Mouse (Mus musculus): Measurements from ENCODE around the gene Gm973.

The Gm973 gene

DNA sequence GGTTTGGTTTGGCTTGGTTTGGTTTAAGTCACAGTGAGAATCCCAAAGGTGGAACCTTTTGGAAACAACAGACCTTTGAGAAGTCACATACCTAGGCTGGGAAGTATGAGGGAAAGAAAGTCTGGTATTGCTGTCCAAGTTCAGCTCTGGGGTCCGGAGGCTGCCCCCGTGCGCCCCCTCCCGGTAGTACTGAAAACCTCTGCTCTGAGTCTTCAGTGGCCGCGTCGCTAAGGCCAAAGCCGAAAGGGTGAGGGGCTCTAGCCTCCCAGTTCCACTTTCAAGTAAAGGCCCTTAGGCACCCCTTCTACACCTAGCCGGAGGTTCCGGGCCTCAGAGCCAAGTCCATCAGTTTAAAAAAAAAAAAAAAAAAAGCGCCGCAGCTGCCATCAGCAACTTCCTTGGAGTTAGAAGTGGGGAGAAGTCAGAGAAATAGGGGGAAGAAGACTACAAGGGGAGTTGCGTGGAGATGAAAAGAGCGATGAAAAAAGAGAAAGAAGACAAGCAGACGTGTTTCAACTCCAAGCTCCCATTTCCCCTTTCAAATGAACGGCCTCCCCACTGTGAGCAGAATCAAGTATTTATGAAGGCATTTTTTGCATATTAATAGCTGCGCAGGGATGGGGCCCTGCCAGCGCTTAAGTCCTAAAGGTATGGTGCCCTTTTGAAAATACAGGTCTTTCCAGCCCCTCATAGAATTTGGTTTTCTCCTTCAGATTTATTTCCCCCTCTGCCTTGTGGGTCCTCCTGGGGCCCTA lies 68.8 kb downstream of the Gm973 start:
- peak; percentile 44 to 58 for DNase-seq (ENCODE audit: low spot score in 2 of 2)

DNA sequence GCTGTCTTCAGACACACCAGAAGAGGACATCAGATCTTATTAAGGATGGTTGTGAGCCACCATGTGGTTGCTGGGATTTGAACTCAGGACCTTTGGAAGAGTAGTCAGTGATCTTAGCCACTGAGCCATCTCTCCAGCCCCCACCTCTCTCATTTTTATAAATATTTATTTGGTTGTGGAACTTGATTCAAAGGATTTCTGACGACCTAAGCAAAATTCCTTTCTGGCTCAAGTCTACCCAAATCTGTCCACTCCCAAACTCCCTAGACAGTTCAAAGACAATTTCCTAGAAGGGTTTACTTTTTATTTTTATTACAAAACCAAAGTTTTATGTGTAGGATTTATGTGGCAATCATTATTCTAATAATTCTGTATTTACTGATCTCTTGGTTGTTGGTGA lies 73.2 kb downstream of the Gm973 start:
- DNase-seq (ENCODE audit: low spot score in 2 of 2) = no peak

- peak in 1 of 2 experiments; percentile 13 for DNase-seq (ENCODE audit: low spot score in 2 of 2)
Measured at GRCm38 (mm10) chr1:59592359-59592758, 76.3 kb downstream of the Gm973 start.

- DNase-seq (ENCODE audit: low spot score in 2 of 2) = no peak
Measured at GRCm38 (mm10) chr1:59592876-59593275, 76.8 kb downstream of the Gm973 start.

DNA sequence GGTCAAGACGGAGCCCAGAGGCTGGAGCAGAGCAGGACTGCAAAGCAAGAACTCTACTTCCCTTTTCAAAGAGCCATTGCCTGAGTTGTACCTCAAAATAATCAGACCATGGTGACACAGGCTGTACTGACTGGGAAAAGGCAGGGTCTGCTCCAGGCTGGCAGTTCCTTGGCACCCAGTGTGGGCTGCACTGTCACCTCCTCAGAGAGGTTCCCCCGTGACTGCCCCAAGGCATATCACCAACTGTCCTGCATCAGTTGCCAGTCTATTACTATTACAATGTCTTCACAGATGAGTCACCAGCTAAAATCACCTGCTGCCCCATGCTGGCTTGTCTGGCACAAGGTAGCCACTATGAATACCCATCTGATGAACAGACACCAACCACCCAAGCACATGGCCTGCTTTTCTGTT lies 77.6 kb downstream of the Gm973 start:
- DNase-seq (ENCODE audit: low spot score in 2 of 2) = no peak

- DNase-seq (ENCODE audit: low spot score in 2 of 2) = no peak
Measured at GRCm38 (mm10) chr1:59594586-59595266, 78.7 kb downstream of the Gm973 start.

GRCm38 (mm10) chr1:59595609-59596008 lies 79.5 kb downstream of the Gm973 start:
- DNase-seq (ENCODE audit: low spot score in 2 of 2) = no peak

- DNase-seq (ENCODE audit: low spot score in 2 of 2) = no peak
Measured at GRCm38 (mm10) chr1:59602531-59603416, 86.7 kb downstream of the Gm973 start.

DNA sequence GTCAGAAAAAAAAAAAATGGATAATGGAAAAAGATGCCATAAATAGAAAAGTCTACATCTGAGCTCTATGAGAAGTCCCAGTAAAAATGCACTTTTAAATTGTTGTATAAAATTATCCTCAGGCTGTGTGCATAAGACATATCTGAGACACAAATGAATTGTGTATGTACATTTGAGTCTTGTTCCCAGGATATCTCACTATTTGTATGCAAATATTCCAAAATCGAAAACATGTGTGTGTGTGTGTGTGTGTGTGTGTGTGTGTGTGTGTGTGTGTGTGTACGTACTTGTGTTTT lies 87.3 kb downstream of the Gm973 start:
- DNase-seq (ENCODE audit: low spot score in 2 of 2) = no peak

DNA sequence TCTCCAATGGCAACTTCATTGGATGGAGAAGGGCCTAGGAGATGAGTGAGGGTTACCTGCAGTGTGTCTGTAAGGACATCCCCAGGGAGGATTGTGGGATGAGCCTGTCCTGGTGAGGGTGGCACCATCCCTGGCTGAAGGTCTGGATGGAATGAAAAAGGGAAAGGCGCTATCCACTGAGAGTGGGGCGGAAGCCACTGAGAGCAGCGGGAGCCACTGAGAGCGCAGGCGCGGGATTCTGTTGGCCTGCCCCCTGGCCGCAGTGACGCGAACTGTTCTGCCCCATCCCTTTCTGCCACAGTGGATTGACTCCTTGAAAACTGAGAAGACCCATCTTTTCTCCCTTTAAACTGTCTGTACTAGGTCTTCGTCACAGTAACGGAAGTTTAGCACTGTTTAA lies 87.8 kb downstream of the Gm973 start:
- DNase-seq (ENCODE audit: low spot score in 2 of 2) = no peak

GRCm38 (mm10) chr1:59606479-59606878 lies 90.4 kb downstream of the Gm973 start:
- DNase-seq (ENCODE audit: low spot score in 2 of 2) = no peak

GRCm38 (mm10) chr1:59607071-59607470 lies 91.0 kb downstream of the Gm973 start:
- DNase-seq (ENCODE audit: low spot score in 2 of 2) = no peak

DNA sequence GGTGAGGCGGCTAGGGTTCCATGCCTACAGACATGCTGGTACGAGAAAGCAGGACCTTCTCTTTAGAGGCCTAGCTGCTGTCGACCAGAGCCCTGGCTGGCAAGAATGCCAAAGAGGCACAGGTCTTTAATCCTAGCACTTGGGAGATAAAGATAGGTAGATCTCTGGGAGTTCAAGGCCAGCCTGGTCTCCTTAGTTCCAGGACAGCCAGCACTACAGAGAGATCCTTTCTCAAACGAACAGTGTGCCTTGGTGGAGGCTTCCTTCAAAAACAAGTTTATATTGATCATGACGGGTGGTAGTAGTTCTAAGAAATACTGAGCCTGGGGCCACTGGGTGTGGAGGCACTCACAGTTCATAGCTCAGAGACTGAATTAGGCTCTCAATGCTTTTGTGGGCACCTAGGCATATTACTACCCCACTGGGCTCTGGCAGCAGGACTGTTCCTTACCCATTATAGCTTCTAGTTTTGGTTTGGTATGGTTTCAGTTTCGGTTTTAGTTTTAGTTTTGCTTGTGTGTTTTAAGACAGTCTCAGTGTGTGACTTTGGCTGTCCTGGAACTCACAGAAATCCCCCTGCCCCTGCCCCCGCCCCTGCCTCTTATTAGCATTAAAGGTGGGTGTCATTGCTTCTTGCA lies 92.2 kb downstream of the Gm973 start:
- DNase-seq (ENCODE audit: low spot score in 2 of 2) = no peak

DNA sequence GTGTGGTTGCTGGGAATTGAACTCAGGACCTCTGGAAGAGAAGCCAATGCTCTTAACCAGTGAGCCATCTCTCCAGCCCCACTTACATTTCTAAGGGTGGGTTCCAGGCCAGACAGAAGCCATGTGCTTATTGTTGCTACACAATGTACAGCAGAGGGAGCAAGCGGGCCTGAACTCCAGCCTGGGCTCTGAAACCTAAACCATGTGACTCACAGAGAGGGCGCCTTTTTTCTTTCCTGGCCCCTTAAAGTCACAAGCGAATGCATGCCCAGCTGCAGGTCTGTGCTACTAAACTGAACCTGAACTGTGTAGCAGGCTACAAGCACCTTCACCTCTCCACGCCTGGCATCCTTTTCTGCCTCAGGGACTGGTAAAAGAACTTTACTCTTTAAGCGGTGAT lies 92.9 kb downstream of the Gm973 start:
- DNase-seq (ENCODE audit: low spot score in 2 of 2) = no peak

GRCm38 (mm10) chr1:59609458-59609857 lies 93.4 kb downstream of the Gm973 start:
- no peak for DNase-seq (ENCODE audit: low spot score in 2 of 2)

- DNase-seq (ENCODE audit: low spot score in 2 of 2) = no peak
Measured at GRCm38 (mm10) chr1:59609896-59610295, 93.8 kb downstream of the Gm973 start.

- no peak for DNase-seq (ENCODE audit: low spot score in 2 of 2)
Measured at GRCm38 (mm10) chr1:59610929-59611328, 94.9 kb downstream of the Gm973 start.

- DNase-seq (ENCODE audit: low spot score in 2 of 2) = peak in 1 of 2 experiments; percentile 9
Measured at GRCm38 (mm10) chr1:59613795-59614194, 97.7 kb downstream of the Gm973 start.

- no peak for DNase-seq (ENCODE audit: low spot score in 2 of 2)
Measured at GRCm38 (mm10) chr1:59615021-59615420, 99.0 kb downstream of the Gm973 start.

DNA sequence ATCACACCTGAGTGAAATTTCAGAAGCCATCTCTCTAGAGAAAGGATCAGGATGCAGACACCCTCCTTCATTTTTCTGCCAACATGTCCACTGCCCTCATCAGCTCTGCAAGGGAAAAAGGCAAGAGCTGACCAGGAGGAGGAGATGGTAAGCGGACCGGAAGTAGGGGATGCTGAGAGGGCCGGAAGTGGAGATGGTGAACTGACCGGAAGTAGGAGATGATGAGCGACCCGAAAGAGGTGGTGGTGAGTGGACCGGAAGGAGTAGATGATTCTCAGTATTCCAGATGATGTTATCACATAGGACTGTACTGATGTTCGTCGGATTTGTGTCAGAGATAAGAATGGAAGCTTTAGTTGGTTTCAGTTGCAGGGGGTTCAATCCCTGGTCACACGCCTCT lies 103.1 kb downstream of the Gm973 start:
- no peak for DNase-seq (ENCODE audit: low spot score in 2 of 2)

DNA sequence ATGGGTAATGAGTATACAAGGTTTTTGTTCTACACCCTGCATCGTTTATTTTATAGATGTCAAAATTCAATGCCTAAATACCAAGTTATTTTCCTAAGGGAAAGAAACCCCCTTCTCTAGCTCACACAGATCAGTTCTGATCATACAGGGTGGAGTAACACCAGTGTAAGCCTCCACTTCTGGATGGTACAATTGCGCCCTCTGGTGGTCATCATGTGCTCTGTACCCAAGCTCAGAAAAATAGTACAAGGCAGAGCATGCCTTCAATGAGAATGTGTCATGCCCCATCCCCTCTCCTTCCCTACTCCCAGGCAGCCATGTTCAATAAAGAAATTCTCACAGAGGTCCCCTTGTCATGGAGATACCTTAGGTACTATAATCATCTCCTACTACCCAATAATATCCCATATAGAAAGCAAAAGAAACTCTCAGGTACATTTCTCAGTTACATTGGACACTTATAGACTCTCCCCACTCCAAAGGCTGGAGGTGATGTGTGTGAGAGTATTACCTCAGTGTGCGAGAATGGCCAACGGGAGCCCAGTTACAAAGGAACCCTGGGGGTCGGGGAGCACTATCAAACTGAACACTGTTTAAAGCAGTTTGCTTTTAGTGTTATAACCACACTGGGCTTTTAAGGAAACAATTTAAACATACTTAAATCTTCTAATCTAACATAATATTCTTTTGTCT lies 107.4 kb downstream of the Gm973 start:
- peak; percentile 49 to 72 for DNase-seq (ENCODE audit: low spot score in 2 of 2)

Data from frontal cortex, postnatal 25 days (tissue).